Comparison of ENCODE assay signal across 21 mouse cellular contexts in the genomic region with DNA sequence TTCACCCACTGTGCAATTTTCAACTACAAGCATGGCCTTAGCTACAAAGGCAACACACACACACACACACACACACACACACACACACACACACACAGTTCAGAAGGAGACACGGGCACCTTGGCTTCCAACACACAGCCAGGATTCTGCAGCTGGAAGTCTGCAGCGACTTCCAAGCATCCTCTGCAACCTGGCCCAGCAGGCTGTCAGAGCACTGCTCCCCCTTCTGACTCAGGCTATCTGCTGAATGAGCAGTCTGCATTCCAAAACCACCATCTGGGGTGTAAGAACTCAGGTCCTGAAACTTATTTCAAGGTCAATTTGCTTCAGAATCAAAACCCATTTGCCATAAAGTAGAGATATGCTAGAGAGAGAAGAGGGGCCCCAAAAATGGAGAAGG.
"Had no signal": no experiment of that assay in that cellular context is flagged by ENCODE, and none has a peak within 500 bp of the region (broad histone marks: within the 10 kb centered on the region; RNA-seq: fewer than 3 reads in every experiment).

No protein-coding gene starts in this region.

- DNase-seq: kidney, adult 2 months; kidney, postnatal 25 days; liver; lung, adult 18-20 months; lung, postnatal 10 days; lung, postnatal 36 days; spleen, adult 18-20 months; thymus, postnatal 25 days had no signal

- H3K4me2 ChIP-seq: limb, embryonic 13.5 days; liver, embryonic 12.5 days; liver, embryonic 15.5 days; lung, embryonic 15.5 days; midbrain, embryonic 13.5 days; neural tube, embryonic 12.5 days; neural tube, embryonic 15.5 days; stomach, embryonic 15.5 days had no signal

- H3K27me3 ChIP-seq: limb, embryonic 13.5 days; liver, embryonic 12.5 days; liver, embryonic 15.5 days; lung, embryonic 15.5 days; megakaryocyte, embryonic 14.5 days; midbrain, embryonic 13.5 days; neural tube, embryonic 12.5 days; neural tube, embryonic 15.5 days; stomach, embryonic 15.5 days had no signal

- H3K27ac ChIP-seq: kidney, postnatal 0 days; limb, embryonic 10.5 days; limb, embryonic 13.5 days; liver, embryonic 12.5 days; liver, embryonic 15.5 days; lung, embryonic 15.5 days; midbrain, embryonic 10.5 days; midbrain, embryonic 13.5 days; neural tube, embryonic 12.5 days; neural tube, embryonic 15.5 days; stomach, embryonic 15.5 days had no signal

- H3K4me3 ChIP-seq: limb, embryonic 10.5 days; limb, embryonic 13.5 days; liver, embryonic 12.5 days; liver, embryonic 15.5 days; lung, embryonic 15.5 days; megakaryocyte, embryonic 14.5 days; midbrain, embryonic 10.5 days; midbrain, embryonic 13.5 days; neural tube, embryonic 12.5 days; neural tube, embryonic 15.5 days; stomach, embryonic 15.5 days had no signal

- ATAC-seq: intestine, postnatal 0 days; liver, embryonic 12.5 days; midbrain, embryonic 13.5 days had no signal

- H3K4me1 ChIP-seq: limb, embryonic 10.5 days; limb, embryonic 13.5 days; liver, embryonic 12.5 days; liver, embryonic 15.5 days; lung, embryonic 15.5 days; megakaryocyte, embryonic 14.5 days; neural tube, embryonic 12.5 days; stomach, embryonic 15.5 days had no signal

- H3K9me3 ChIP-seq: limb, embryonic 10.5 days; limb, embryonic 13.5 days; liver, embryonic 12.5 days; liver, embryonic 15.5 days; lung, embryonic 15.5 days; midbrain, embryonic 10.5 days; midbrain, embryonic 13.5 days; neural tube, embryonic 12.5 days; neural tube, embryonic 15.5 days; stomach, embryonic 15.5 days had no signal

- H3K36me3 ChIP-seq: limb, embryonic 10.5 days; limb, embryonic 13.5 days; liver, embryonic 12.5 days; liver, embryonic 15.5 days; lung, embryonic 15.5 days; midbrain, embryonic 10.5 days; midbrain, embryonic 13.5 days; neural tube, embryonic 12.5 days; neural tube, embryonic 15.5 days; stomach, embryonic 15.5 days had no signal

- H3K9ac ChIP-seq: limb, embryonic 13.5 days; liver, embryonic 12.5 days; liver, embryonic 15.5 days; lung, embryonic 15.5 days; midbrain, embryonic 13.5 days; neural tube, embryonic 12.5 days; neural tube, embryonic 15.5 days; stomach, embryonic 15.5 days had no signal
